Mouse (Mus musculus) neural tube, embryonic 13.5 days (tissue): Measurements from ENCODE around the gene Cmtr2. TPM values are rescaled to one million over a fixed set of nuclear protein-coding genes. Genes with fewer than 3 reads are reported as not detected.

Experiments
- ATAC-seq: fragments of 200-750 bp; cut with Nextera tagmentation; 2 replicates; pipeline ENCODE4 v1.8.0; 2017; ENCODE audit warnings: low read depth, mild to moderate bottlenecking, moderate TSS enrichment, moderate library complexity
- H3K27ac ChIP-seq: fragments of 300-500 bp; sonication (generic); replicated peaks from 2 replicates; pipeline ENCODE4 v1.5.1; 2015; ENCODE audit warnings: moderate library complexity, mild to moderate bottlenecking, inconsistent platforms
- H3K27me3 ChIP-seq: fragments of 300-500 bp; sonication (generic); 2 replicates; pipeline ENCODE4 v1.6.1; 2015; ENCODE audit warnings: mild to moderate bottlenecking, inconsistent platforms
- H3K36me3 ChIP-seq: fragments of 300-500 bp; sonication (generic); 2 replicates; pipeline ENCODE4 v1.6.1; 2015; ENCODE audit warnings: mild to moderate bottlenecking, inconsistent platforms
- H3K4me1 ChIP-seq: fragments of 300-500 bp; sonication (generic); replicated peaks from 2 replicates; pipeline ENCODE4 v1.6.1; 2015; ENCODE audit warnings: inconsistent platforms
- H3K4me2 ChIP-seq: fragments of 300-500 bp; sonication (generic); 2 replicates; pipeline ENCODE4 v1.6.1; 2015; ENCODE audit warnings: inconsistent platforms, mild to moderate bottlenecking, moderate library complexity
- H3K4me3 ChIP-seq: fragments of 300-500 bp; sonication (generic); 2 replicates; pipeline ENCODE4 v1.5.1; 2015; ENCODE audit warnings: mild to moderate bottlenecking, inconsistent platforms
- H3K9ac ChIP-seq: fragments of 300-500 bp; sonication (generic); 2 replicates; pipeline ENCODE4 v1.6.1; 2015; ENCODE audit warnings: moderate library complexity, mild to moderate bottlenecking, inconsistent platforms
- H3K9me3 ChIP-seq: fragments of 300-500 bp; sonication (generic); 2 replicates; pipeline ENCODE4 v1.6.1; 2016; ENCODE audit warnings: inconsistent platforms
- WGBS: fragments of 180-500 bp; shearing (Covaris S2); methylation state at CpG from one replicate; pipeline ENCODE4 v1.1.7; 2015; 5-methylcytosine and 5-hydroxymethylcytosine counted together
- polyA plus RNA-seq: library from polyadenylated mRNA; unstranded; fragments of >200 nt; fragmentation: Nextera tagmentation; extraction: Ambion mirVana; gene quantifications from 2 replicates; pipeline ENCODE4 v1.2.1, GENCODE M21; 2015

The Cmtr2 gene
- polyA plus RNA-seq, 1 experiment from 2014 or later: 10.1 TPM

GRCm38 (mm10) chr8:110216253-110216652, 788 bp downstream of the Cmtr2 start:
- ATAC-seq: no peak
- H3K4me2 ChIP-seq: no peak overlapping the region
- no peak overlapping the region for H3K9ac ChIP-seq
- H3K4me1 ChIP-seq: peaks cover 24% of the 10 kb centered on the region
- H3K27ac ChIP-seq: no peak overlapping the region
- H3K4me3 ChIP-seq: no peak overlapping the region
- no peaks in the 10 kb centered on the region for H3K27me3 ChIP-seq
- no peaks in the 10 kb centered on the region for H3K9me3 ChIP-seq
- H3K36me3 ChIP-seq: peaks cover 7% of the 10 kb centered on the region
- WGBS: 81% methylated on average over 5 of the region's 5 CpGs

- Histone ChIP-seq H3K9ac (peak overlapping the region; percentile 18; the same call in 1 of the 2 replicates), H3K9me3 (no peaks in the 10 kb centered on the region), H3K36me3 (peaks cover 16% of the 10 kb centered on the region), H3K4me2 (peak overlapping the region; percentile 84), H3K4me3 (peak overlapping the region; percentile 71), H3K27ac (peak overlapping the region; percentile 59), H3K27me3 (no peaks in the 10 kb centered on the region), H3K4me1 (peaks cover 24% of the 10 kb centered on the region)
- WGBS: 37% methylated on average over 5 of the region's 5 CpGs
- peak; percentile 48 for ATAC-seq
Measured at GRCm38 (mm10) chr8:110217198-110217597, 1.7 kb downstream of the Cmtr2 start.

- H3K4me3 ChIP-seq: peak overlapping the region; percentile 71
- peak overlapping the region; percentile 59 for H3K27ac ChIP-seq
- H3K4me1 ChIP-seq: peaks cover 24% of the 10 kb centered on the region
- peak; percentile 100 for ATAC-seq
- peak overlapping the region; percentile 67 for H3K9ac ChIP-seq
- H3K9me3 ChIP-seq: no peaks in the 10 kb centered on the region
- peaks cover 21% of the 10 kb centered on the region for H3K36me3 ChIP-seq
- under 1% methylated on average over 40 of the region's 43 CpGs for WGBS
- peak overlapping the region; percentile 84 for H3K4me2 ChIP-seq
- no peaks in the 10 kb centered on the region for H3K27me3 ChIP-seq
Measured at GRCm38 (mm10) chr8:110217681-110218131, 2.2 kb downstream of the Cmtr2 start.

GRCm38 (mm10) chr8:110218511-110218910, 3.0 kb downstream of the Cmtr2 start:
- no peaks in the 10 kb centered on the region for H3K9me3 ChIP-seq
- 82% methylated on average over 5 of the region's 5 CpGs for WGBS

GRCm38 (mm10) chr8:110220936-110221335, 5.5 kb downstream of the Cmtr2 start:
- Histone ChIP-seq H3K4me1 (peaks cover 24% of the 10 kb centered on the region), H3K4me3 (no peak overlapping the region), H3K9ac (no peak overlapping the region), H3K27me3 (no peaks in the 10 kb centered on the region), H3K36me3 (peaks cover 49% of the 10 kb centered on the region), H3K9me3 (no peaks in the 10 kb centered on the region), H3K27ac (no peak overlapping the region), H3K4me2 (no peak overlapping the region)
- ATAC-seq: no peak
- 94% methylated on average over 14 of the region's 14 CpGs for WGBS

More at GRCm38 (mm10) chr8:110218511-110218910, 3.0 kb downstream of the Cmtr2 start:
- no peak overlapping the region for H3K27ac ChIP-seq
- peak overlapping the region; percentile 67; the same call in 1 of the 2 replicates for H3K9ac ChIP-seq
- peak overlapping the region; percentile 84 for H3K4me2 ChIP-seq
- no peak for ATAC-seq
- no peaks in the 10 kb centered on the region for H3K27me3 ChIP-seq
- H3K4me3 ChIP-seq: peak overlapping the region; percentile 71
- peaks cover 29% of the 10 kb centered on the region for H3K36me3 ChIP-seq
- peaks cover 24% of the 10 kb centered on the region for H3K4me1 ChIP-seq

GRCm38 (mm10) chr8:110230803-110231202, 15.3 kb downstream of the Cmtr2 start:
- Histone ChIP-seq H3K36me3 (peaks cover under 1% of the 10 kb centered on the region; the same call in 1 of the 2 replicates), H3K27ac (no peak overlapping the region)
- WGBS: 58% methylated on average over 6 of the region's 6 CpGs

GRCm38 (mm10) chr8:110242278-110243177, 27.1 kb downstream of the Cmtr2 start:
- Histone ChIP-seq H3K4me1 (peaks cover 10% of the 10 kb centered on the region), H3K9me3 (no peaks in the 10 kb centered on the region), H3K4me3 (no peak overlapping the region), H3K4me2 (no peak overlapping the region), H3K27me3 (no peaks in the 10 kb centered on the region), H3K36me3 (no peaks in the 10 kb centered on the region), H3K9ac (no peak overlapping the region), H3K27ac (peak overlapping the region; percentile 52)
- 44% methylated on average over 7 of the region's 7 CpGs for WGBS
- peak; percentile 63; the same call in 1 of the 2 replicates for ATAC-seq

More at GRCm38 (mm10) chr8:110230803-110231202, 15.3 kb downstream of the Cmtr2 start:
- Histone ChIP-seq H3K27me3 (no peaks in the 10 kb centered on the region), H3K4me3 (no peak overlapping the region), H3K9ac (no peak overlapping the region), H3K4me2 (no peak overlapping the region), H3K9me3 (no peaks in the 10 kb centered on the region), H3K4me1 (no peaks in the 10 kb centered on the region; the same call in 1 of the 2 replicates)
- ATAC-seq: 0 out of 2 replicates have a peak, but pooled peaks have one; percentile 43

GRCm38 (mm10) chr8:110244566-110244965, 29.1 kb downstream of the Cmtr2 start:
- no peaks in the 10 kb centered on the region for H3K36me3 ChIP-seq
- H3K9me3 ChIP-seq: no peaks in the 10 kb centered on the region
- H3K4me1 ChIP-seq: peaks cover 10% of the 10 kb centered on the region
- no peaks in the 10 kb centered on the region for H3K27me3 ChIP-seq
- no peak overlapping the region for H3K4me3 ChIP-seq
- H3K9ac ChIP-seq: no peak overlapping the region
- no peak for ATAC-seq
- H3K27ac ChIP-seq: no peak overlapping the region
- H3K4me2 ChIP-seq: no peak overlapping the region
- WGBS: 74% methylated on average over 2 of the region's 2 CpGs

- no peak for ATAC-seq
- 87% methylated on average over 6 of the region's 6 CpGs for WGBS
- H3K9ac ChIP-seq: no peak overlapping the region
Measured at GRCm38 (mm10) chr8:110247238-110247637, 31.8 kb downstream of the Cmtr2 start.

GRCm38 (mm10) chr8:110253986-110254385, 38.5 kb downstream of the Cmtr2 start:
- H3K36me3 ChIP-seq: no peaks in the 10 kb centered on the region
- no peak overlapping the region for H3K4me3 ChIP-seq
- WGBS: 84% methylated on average over 4 of the region's 4 CpGs
- no peaks in the 10 kb centered on the region for H3K27me3 ChIP-seq
- H3K9me3 ChIP-seq: no peaks in the 10 kb centered on the region
- ATAC-seq: no peak
- no peak overlapping the region for H3K27ac ChIP-seq
- H3K4me1 ChIP-seq: no peaks in the 10 kb centered on the region
- no peak overlapping the region for H3K4me2 ChIP-seq
- H3K9ac ChIP-seq: no peak overlapping the region

More at GRCm38 (mm10) chr8:110247238-110247637, 31.8 kb downstream of the Cmtr2 start:
- H3K4me2 ChIP-seq: no peak overlapping the region
- H3K27ac ChIP-seq: no peak overlapping the region
- H3K36me3 ChIP-seq: no peaks in the 10 kb centered on the region
- H3K4me1 ChIP-seq: peaks cover 9% of the 10 kb centered on the region
- no peaks in the 10 kb centered on the region for H3K9me3 ChIP-seq
- H3K27me3 ChIP-seq: no peaks in the 10 kb centered on the region
- no peak overlapping the region for H3K4me3 ChIP-seq

GRCm38 (mm10) chr8:110265796-110266305, 50.4 kb downstream of the Cmtr2 start:
- Histone ChIP-seq H3K9ac (no peak overlapping the region), H3K4me2 (no peak overlapping the region), H3K36me3 (no peaks in the 10 kb centered on the region), H3K4me1 (peaks cover 12% of the 10 kb centered on the region), H3K9me3 (no peaks in the 10 kb centered on the region), H3K4me3 (no peak overlapping the region), H3K27ac (no peak overlapping the region), H3K27me3 (no peaks in the 10 kb centered on the region)
- ATAC-seq: no peak
- 77% methylated on average over 11 of the region's 11 CpGs for WGBS

GRCm38 (mm10) chr8:110266741-110267140, 51.3 kb downstream of the Cmtr2 start, which contains the start of gene Hydin:
Gene Hydin (plus strand): TSS chr8:110266977.
- Histone ChIP-seq H3K27me3 (no peaks in the 10 kb centered on the region), H3K36me3 (no peaks in the 10 kb centered on the region), H3K4me1 (peaks cover 12% of the 10 kb centered on the region), H3K9me3 (no peaks in the 10 kb centered on the region), H3K4me2 (peak within 1 kb of the TSS; percentile 58), H3K27ac (no peak within 1 kb of the TSS), H3K9ac (peak within 1 kb of the TSS; percentile 53; the same call in 1 of the 2 replicates), H3K4me3 (peak within 1 kb of the TSS; percentile 28)
- under 1% methylated on average over 15 of the region's 15 CpGs for WGBS
- peak; percentile 85 for ATAC-seq
